Mouse (Mus musculus) forebrain, embryonic 12.5 days (tissue): ENCODE results near the gene Dyrk1a. TPM values are rescaled to one million over a fixed set of nuclear protein-coding genes. Genes with fewer than 3 reads are reported as not detected.
A peak's percentile ranks its signal among the peaks of the same experiment; 100 is the strongest.

Source experiments
- ATAC-seq: fragments of 200-750 bp; cut with Nextera tagmentation; 2 replicates; pipeline ENCODE4 v1.8.0; 2017; ENCODE audit warnings: moderate TSS enrichment; ENCODE audit not compliant: low FRiP score
- H3K27ac ChIP-seq: fragments of 300-500 bp; sonication (generic); 2 replicates; pipeline ENCODE4 v1.5.1; 2016; ENCODE audit warnings: mild to moderate bottlenecking
- H3K27me3 ChIP-seq: fragments of 300-500 bp; sonication (generic); 2 replicates; pipeline ENCODE4 v1.6.1; 2016; ENCODE audit warnings: mild to moderate bottlenecking
- H3K36me3 ChIP-seq: fragments of 300-500 bp; sonication (generic); replicated peaks from 2 replicates; pipeline ENCODE4 v1.6.1; 2016; ENCODE audit warnings: mild to moderate bottlenecking
- H3K4me1 ChIP-seq: fragments of 300-500 bp; sonication (generic); 2 replicates; pipeline ENCODE4 v1.6.1; 2016
- H3K4me2 ChIP-seq: fragments of 300-500 bp; sonication (generic); 2 replicates; pipeline ENCODE4 v1.6.1; 2016; ENCODE audit warnings: mild to moderate bottlenecking, moderate library complexity
- H3K4me3 ChIP-seq: fragments of 300-500 bp; sonication (generic); replicated peaks from 2 replicates; pipeline ENCODE4 v1.5.1; 2016; ENCODE audit warnings: mild to moderate bottlenecking
- H3K9ac ChIP-seq: fragments of 300-500 bp; sonication (generic); 2 replicates; pipeline ENCODE4 v1.6.1; 2016; ENCODE audit warnings: mild to moderate bottlenecking
- H3K9me3 ChIP-seq: fragments of 300-500 bp; sonication (generic); 2 replicates; pipeline ENCODE4 v1.6.1; 2016
- WGBS: fragments of 180-500 bp; shearing (Covaris S2); methylation state at CpG from one replicate; pipeline ENCODE4 v1.1.7; 2016; 5-methylcytosine and 5-hydroxymethylcytosine counted together
- polyA plus RNA-seq: library from polyadenylated mRNA; unstranded; fragments of >200 nt; fragmentation: Nextera tagmentation; extraction: Ambion mirVana; gene quantifications from 2 replicates; pipeline ENCODE4 v1.2.1, GENCODE M21; 2016

Dyrk1a gene
- polyA plus RNA-seq, 1 experiment from 2014 or later, result 12.0 TPM

- ATAC-seq, result no peak
- H3K9ac ChIP-seq, result no peak overlapping the region
- WGBS, result 71% methylated on average over 7 of the region's 7 CpGs
Observed at GRCm38 (mm10) chr16:94586349-94586990, 16.7 kb downstream of the Dyrk1a start.

DNA sequence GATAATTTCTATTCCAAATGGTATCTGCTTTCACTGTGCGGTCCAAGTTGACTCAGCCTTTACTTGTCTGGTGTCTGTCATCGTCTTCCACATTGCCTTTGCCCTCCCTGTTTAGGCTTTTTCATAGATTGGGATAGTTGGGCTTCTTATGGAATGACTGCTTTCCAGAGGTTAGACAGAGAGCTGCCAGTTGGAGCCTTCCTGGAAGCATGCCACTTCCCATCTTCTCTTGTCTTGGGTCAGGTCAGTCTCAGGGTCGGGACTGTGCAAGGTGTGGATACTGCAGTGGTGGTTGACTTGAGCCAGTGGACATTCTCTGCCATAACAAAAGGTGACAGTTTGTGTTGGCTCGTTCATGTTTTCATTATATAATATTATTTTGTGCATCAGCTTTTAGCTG, 17.7 kb downstream of the Dyrk1a start:
- Histone ChIP-seq H3K9me3 (no peaks in the 10 kb centered on the region), H3K9ac (no peak overlapping the region), H3K4me2 (no peak overlapping the region), H3K36me3 (no peaks in the 10 kb centered on the region), H3K27ac (no peak overlapping the region), H3K4me3 (no peak overlapping the region), H3K4me1 (peaks cover 49% of the 10 kb centered on the region), H3K27me3 (no peaks in the 10 kb centered on the region)
- 85% methylated on average over 4 of the region's 4 CpGs for WGBS
- ATAC-seq, result no peak

More at GRCm38 (mm10) chr16:94586349-94586990, 16.7 kb downstream of the Dyrk1a start:
- Histone ChIP-seq H3K36me3 (no peaks in the 10 kb centered on the region), H3K9me3 (no peaks in the 10 kb centered on the region), H3K27ac (no peak overlapping the region), H3K4me3 (no peak overlapping the region), H3K4me1 (peaks cover 48% of the 10 kb centered on the region), H3K27me3 (no peaks in the 10 kb centered on the region), H3K4me2 (no peak overlapping the region)

- Histone ChIP-seq H3K9me3 (no peaks in the 10 kb centered on the region), H3K9ac (no peak overlapping the region), H3K4me1 (peaks cover 49% of the 10 kb centered on the region), H3K27ac (no peak overlapping the region), H3K4me3 (no peak overlapping the region), H3K27me3 (no peaks in the 10 kb centered on the region), H3K4me2 (no peak overlapping the region), H3K36me3 (no peaks in the 10 kb centered on the region)
- WGBS, result 81% methylated on average over 8 of the region's 8 CpGs
- no peak for ATAC-seq
Observed at GRCm38 (mm10) chr16:94588171-94588570, 18.4 kb downstream of the Dyrk1a start.

- H3K36me3 ChIP-seq, result no peaks in the 10 kb centered on the region
- peaks cover 45% of the 10 kb centered on the region for H3K4me1 ChIP-seq
- H3K9ac ChIP-seq, result no peak overlapping the region
- no peak overlapping the region for H3K27ac ChIP-seq
- ATAC-seq, result no peak
- no peaks in the 10 kb centered on the region for H3K9me3 ChIP-seq
- no peak overlapping the region for H3K4me3 ChIP-seq
- H3K4me2 ChIP-seq, result no peak overlapping the region
- 89% methylated on average over 6 of the region's 6 CpGs for WGBS
- H3K27me3 ChIP-seq, result no peaks in the 10 kb centered on the region
Observed at GRCm38 (mm10) chr16:94588974-94589373, 19.2 kb downstream of the Dyrk1a start.

DNA sequence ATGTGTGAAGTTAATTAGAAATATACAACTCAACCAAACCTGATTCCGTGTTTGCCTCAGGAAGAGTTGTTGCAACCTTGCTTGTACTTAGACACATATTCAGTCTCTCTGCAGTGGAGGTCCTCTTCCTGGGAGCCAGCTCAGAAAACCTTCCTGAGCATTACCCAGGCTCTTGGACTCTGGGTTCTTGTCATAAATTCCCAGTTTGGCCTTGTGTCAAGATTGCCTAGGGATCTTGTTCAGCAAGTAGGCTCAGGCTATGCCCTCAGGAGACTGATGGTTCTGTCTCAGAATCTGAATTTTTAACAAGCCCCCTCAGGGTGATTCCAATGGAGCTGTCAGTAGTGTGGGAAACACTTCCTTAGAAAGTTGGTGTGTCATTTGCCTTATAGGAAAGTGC, 19.8 kb downstream of the Dyrk1a start:
- no peak overlapping the region for H3K4me3 ChIP-seq
- H3K9ac ChIP-seq, result no peak overlapping the region
- H3K27ac ChIP-seq, result no peak overlapping the region
- peaks cover 43% of the 10 kb centered on the region for H3K4me1 ChIP-seq
- no peak for ATAC-seq
- H3K27me3 ChIP-seq, result no peaks in the 10 kb centered on the region
- H3K36me3 ChIP-seq, result no peaks in the 10 kb centered on the region
- 92% methylated on average over 1 of the region's 1 CpGs for WGBS
- no peak overlapping the region for H3K4me2 ChIP-seq
- H3K9me3 ChIP-seq, result no peaks in the 10 kb centered on the region

- H3K4me1 ChIP-seq, result peaks cover 40% of the 10 kb centered on the region
- H3K36me3 ChIP-seq, result no peaks in the 10 kb centered on the region
- WGBS, result 92% methylated on average over 1 of the region's 1 CpGs
- ATAC-seq, result no peak
- no peak overlapping the region for H3K4me3 ChIP-seq
- no peaks in the 10 kb centered on the region for H3K27me3 ChIP-seq
- H3K9ac ChIP-seq, result no peak overlapping the region
- no peak overlapping the region for H3K4me2 ChIP-seq
- no peak overlapping the region for H3K27ac ChIP-seq
- H3K9me3 ChIP-seq, result no peaks in the 10 kb centered on the region
Observed at GRCm38 (mm10) chr16:94590214-94590613, 20.4 kb downstream of the Dyrk1a start.

GRCm38 (mm10) chr16:94590977-94591376, 21.2 kb downstream of the Dyrk1a start:
- Histone ChIP-seq H3K4me2 (no peak overlapping the region), H3K9ac (no peak overlapping the region), H3K36me3 (no peaks in the 10 kb centered on the region), H3K9me3 (no peaks in the 10 kb centered on the region), H3K4me1 (peaks cover 37% of the 10 kb centered on the region), H3K27ac (no peak overlapping the region), H3K4me3 (no peak overlapping the region), H3K27me3 (no peaks in the 10 kb centered on the region)
- WGBS, result 89% methylated on average over 8 of the region's 8 CpGs
- ATAC-seq, result no peak

DNA sequence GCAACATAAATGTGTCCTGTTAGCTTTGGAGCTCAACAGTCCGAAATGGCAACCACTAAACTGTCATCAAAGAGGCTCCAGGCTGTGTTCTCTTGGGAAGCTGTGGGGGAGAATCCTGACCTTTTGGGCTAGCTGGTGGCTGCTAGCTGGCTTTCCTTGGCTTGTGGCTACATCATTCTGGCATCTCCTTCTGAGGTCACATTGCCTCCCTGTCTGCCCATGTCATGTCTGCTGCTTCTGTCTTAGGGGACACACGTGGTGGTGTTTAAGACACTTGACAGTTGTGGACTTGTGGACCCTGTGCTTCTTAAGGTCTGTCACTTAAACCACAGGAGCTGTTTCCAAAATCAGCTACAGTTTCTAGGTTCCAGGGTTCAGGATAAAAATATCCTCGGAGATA, 21.7 kb downstream of the Dyrk1a start:
- WGBS, result 93% methylated on average over 3 of the region's 3 CpGs
- Histone ChIP-seq H3K27ac (no peak overlapping the region), H3K9me3 (no peaks in the 10 kb centered on the region), H3K4me1 (peaks cover 34% of the 10 kb centered on the region), H3K9ac (no peak overlapping the region), H3K36me3 (no peaks in the 10 kb centered on the region), H3K27me3 (no peaks in the 10 kb centered on the region), H3K4me2 (no peak overlapping the region), H3K4me3 (no peak overlapping the region)
- ATAC-seq, result no peak

DNA sequence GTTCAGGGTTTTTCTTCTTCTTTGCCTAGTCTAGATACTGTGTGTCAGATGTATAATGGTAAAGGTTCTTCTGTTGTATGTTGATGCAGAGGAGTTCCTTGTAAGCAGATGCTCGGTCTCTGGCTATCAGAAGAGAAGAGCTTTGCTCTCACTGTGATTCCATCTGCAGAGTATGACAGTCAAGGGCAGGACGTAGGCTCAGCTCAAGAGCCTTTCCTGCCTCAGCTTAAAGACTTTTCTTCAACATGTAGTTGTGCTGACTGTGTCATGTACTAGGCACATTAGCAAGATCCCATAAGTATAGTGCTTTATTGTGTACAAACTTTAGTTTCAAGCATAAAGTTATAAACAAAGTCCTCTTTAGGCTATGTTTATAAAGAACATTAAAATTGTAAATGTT, 26.8 kb downstream of the Dyrk1a start:
- no peak for ATAC-seq
- H3K27ac ChIP-seq, result no peak overlapping the region
- H3K9ac ChIP-seq, result no peak overlapping the region
- H3K9me3 ChIP-seq, result no peaks in the 10 kb centered on the region
- no peak overlapping the region for H3K4me2 ChIP-seq
- H3K4me1 ChIP-seq, result peaks cover 35% of the 10 kb centered on the region
- no peaks in the 10 kb centered on the region for H3K36me3 ChIP-seq
- no peak overlapping the region for H3K4me3 ChIP-seq
- 91% methylated on average over 2 of the region's 2 CpGs for WGBS
- H3K27me3 ChIP-seq, result no peaks in the 10 kb centered on the region

DNA sequence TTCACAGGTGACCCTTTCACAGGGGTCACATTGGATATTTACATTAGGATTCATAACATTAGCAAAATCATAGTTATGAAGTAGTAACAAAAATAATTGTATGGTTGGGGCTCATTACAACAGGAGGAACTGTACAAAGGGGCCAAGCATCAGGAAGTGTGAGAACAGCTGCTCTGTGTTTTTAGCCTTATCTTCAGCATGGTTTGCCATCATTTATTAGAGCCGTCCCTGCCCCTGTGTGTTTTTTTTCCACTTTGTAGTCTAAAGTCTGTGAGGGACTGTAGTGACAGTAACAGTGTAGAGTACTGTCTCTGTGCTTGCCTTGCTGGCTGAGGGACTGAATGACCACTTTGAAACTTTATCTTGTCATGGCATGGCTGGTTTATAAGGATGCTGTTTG, 27.8 kb downstream of the Dyrk1a start:
- ATAC-seq, result no peak
- 69% methylated on average over 1 of the region's 1 CpGs for WGBS
- no peak overlapping the region for H3K27ac ChIP-seq
- H3K4me2 ChIP-seq, result no peak overlapping the region
- H3K36me3 ChIP-seq, result no peaks in the 10 kb centered on the region
- H3K27me3 ChIP-seq, result no peaks in the 10 kb centered on the region
- H3K4me3 ChIP-seq, result no peak overlapping the region
- H3K9me3 ChIP-seq, result no peaks in the 10 kb centered on the region
- no peak overlapping the region for H3K9ac ChIP-seq
- H3K4me1 ChIP-seq, result peaks cover 44% of the 10 kb centered on the region

- Histone ChIP-seq H3K4me2 (no peak overlapping the region), H3K9ac (no peak overlapping the region), H3K27ac (0 out of 2 replicates have a peak overlapping the region, but pooled peaks have one; percentile 25), H3K36me3 (no peaks in the 10 kb centered on the region), H3K4me1 (peaks cover 52% of the 10 kb centered on the region), H3K4me3 (no peak overlapping the region), H3K27me3 (no peaks in the 10 kb centered on the region), H3K9me3 (no peaks in the 10 kb centered on the region)
- no peak for ATAC-seq
- WGBS, result 48% methylated on average over 6 of the region's 6 CpGs
Observed at GRCm38 (mm10) chr16:94599977-94600724, 30.3 kb downstream of the Dyrk1a start.

DNA sequence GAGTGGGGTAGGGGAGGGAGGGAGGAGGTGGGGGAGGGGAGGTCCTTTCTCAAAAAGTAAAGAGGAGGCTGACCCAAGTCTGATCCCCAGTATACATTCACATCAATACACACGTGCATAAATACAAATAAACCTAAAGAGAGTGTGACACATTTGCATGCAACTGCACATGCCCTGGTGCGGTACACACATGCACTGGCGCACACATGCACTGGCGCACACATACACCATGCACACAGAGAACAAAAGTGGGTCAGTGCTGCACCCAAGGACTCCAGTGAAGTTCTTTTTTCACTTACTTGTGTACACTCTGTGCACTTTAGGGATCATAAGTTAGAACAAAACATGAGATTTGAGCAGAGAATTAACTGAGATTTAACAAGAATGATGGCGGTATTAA, 31.3 kb downstream of the Dyrk1a start:
- Histone ChIP-seq H3K9me3 (no peaks in the 10 kb centered on the region), H3K4me1 (peaks cover 52% of the 10 kb centered on the region), H3K4me2 (no peak overlapping the region), H3K36me3 (no peaks in the 10 kb centered on the region), H3K27me3 (no peaks in the 10 kb centered on the region), H3K4me3 (no peak overlapping the region), H3K27ac (no peak overlapping the region), H3K9ac (no peak overlapping the region)
- no peak for ATAC-seq
- 71% methylated on average over 5 of the region's 5 CpGs for WGBS

GRCm38 (mm10) chr16:94601540-94601953, 31.7 kb downstream of the Dyrk1a start:
- peaks cover 52% of the 10 kb centered on the region for H3K4me1 ChIP-seq
- WGBS, result 53% methylated on average over 6 of the region's 6 CpGs

More at GRCm38 (mm10) chr16:94601540-94601953, 31.7 kb downstream of the Dyrk1a start:
- Histone ChIP-seq H3K4me2 (no peak overlapping the region), H3K27ac (no peak overlapping the region), H3K27me3 (no peaks in the 10 kb centered on the region), H3K9ac (no peak overlapping the region), H3K9me3 (no peaks in the 10 kb centered on the region), H3K4me3 (no peak overlapping the region), H3K36me3 (no peaks in the 10 kb centered on the region)
- ATAC-seq, result no peak
